Mouse (Mus musculus) kidney, embryonic 16.5 days (tissue): ENCODE measurements at regions not wholly inside any gene's neighbourhood (a gene's known extent, or its start where the extent isn't known, plus 50 kb on each side); places are given as distances from the start of the nearest gene placed in this dataset.
A peak's percentile ranks its signal among the peaks of the same experiment; 100 is the strongest.

ENCODE experiments used
- ATAC-seq: fragments of 200-750 bp; cut with Nextera tagmentation; 2 replicates; pipeline ENCODE4 v1.8.0; 2017; ENCODE audit warnings: moderate TSS enrichment; ENCODE audit not compliant: low FRiP score, low TSS enrichment
- H3K27ac ChIP-seq: fragments of 300-500 bp; sonication (generic); 2 replicates; pipeline ENCODE4 v1.5.1; 2014; ENCODE audit warnings: low read length
- H3K27me3 ChIP-seq: fragments of 300-500 bp; sonication (generic); 2 replicates; pipeline ENCODE4 v1.6.1; 2014; ENCODE audit warnings: low read length, control low read depth, mixed read lengths; ENCODE audit not compliant: insufficient read depth
- H3K36me3 ChIP-seq: fragments of 300-500 bp; sonication (generic); 2 replicates; pipeline ENCODE4 v1.6.1; 2014; ENCODE audit warnings: low read length, control low read depth, mixed read lengths; ENCODE audit not compliant: insufficient read depth
- H3K4me1 ChIP-seq: fragments of 300-500 bp; sonication (generic); 2 replicates; pipeline ENCODE4 v1.6.1; 2014; ENCODE audit warnings: low read length, control low read depth, mixed read lengths; ENCODE audit not compliant: insufficient read depth
- H3K4me2 ChIP-seq: fragments of 300-500 bp; sonication (generic); replicated peaks from 2 replicates; pipeline ENCODE4 v1.6.1; 2014; ENCODE audit warnings: low read depth, low read length
- H3K4me3 ChIP-seq: fragments of 300-500 bp; sonication (generic); 2 replicates; pipeline ENCODE4 v1.5.1; 2014; ENCODE audit warnings: mild to moderate bottlenecking, low read length
- H3K9ac ChIP-seq: fragments of 300-500 bp; sonication (generic); replicated peaks from 2 replicates; pipeline ENCODE4 v1.6.1; 2014; ENCODE audit warnings: low read length
- H3K9me3 ChIP-seq: fragments of 300-500 bp; sonication (generic); 2 replicates; pipeline ENCODE4 v1.6.1; 2016; ENCODE audit warnings: low read length, control low read depth
- WGBS: fragments of 180-500 bp; shearing (Covaris S2); extraction: QIAGEN DNeasy Blood & Tissue Kit; methylation state at CpG from one replicate; pipeline ENCODE4 v1.1.7; 2014; 5-methylcytosine and 5-hydroxymethylcytosine counted together

DNA sequence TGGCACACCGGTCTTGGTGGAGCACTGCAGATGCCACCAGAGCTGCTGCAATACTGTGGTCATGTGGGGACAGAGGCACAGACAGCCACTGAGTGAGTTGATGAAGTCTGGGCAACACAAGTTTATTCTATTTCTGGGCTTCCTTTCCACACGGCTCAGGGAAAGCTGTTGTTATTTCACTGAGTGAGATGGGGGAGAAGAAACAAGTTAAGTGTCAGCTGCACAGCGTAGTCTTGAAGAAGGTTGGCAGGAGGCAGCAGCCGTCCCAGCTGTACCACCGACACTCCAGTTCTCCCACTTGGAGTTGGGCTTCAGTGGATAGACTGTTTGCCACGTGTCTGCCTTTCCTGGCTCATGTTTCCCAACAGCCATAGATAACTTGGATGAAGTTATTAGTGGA lies 216.8 kb upstream of the Camk1g start:
- Histone ChIP-seq H3K4me2 (no peak overlapping the region), H3K4me3 (no peak overlapping the region), H3K9me3 (no peaks in the 10 kb centered on the region), H3K9ac (no peak overlapping the region), H3K36me3 (no peaks in the 10 kb centered on the region), H3K27ac (no peak overlapping the region), H3K4me1 (peaks cover 8% of the 10 kb centered on the region), H3K27me3 (no peaks in the 10 kb centered on the region)
- 54% methylated on average over 6 of the region's 6 CpGs for WGBS
- ATAC-seq: no peak

DNA sequence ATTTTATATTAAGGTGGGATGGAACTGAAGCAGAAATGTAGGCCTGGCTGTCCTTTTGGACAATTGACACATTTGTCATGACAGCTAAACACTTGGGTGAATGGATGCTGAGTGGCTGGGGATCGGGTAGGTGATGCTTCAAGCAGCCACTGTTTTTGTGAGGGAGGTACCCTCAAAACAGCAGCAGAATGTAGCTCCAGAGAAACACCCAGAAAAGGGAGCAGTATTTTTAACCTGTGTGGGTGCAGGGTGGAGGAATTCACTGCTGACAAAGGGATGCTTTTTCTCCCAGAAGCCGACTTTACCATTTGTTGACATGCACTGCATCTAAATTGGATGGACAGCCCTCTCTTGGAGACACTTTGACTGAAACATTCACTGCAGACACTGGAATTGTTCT lies 213.7 kb upstream of the Camk1g start:
- no peaks in the 10 kb centered on the region for H3K9me3 ChIP-seq
- H3K27ac ChIP-seq: no peak overlapping the region
- no peak overlapping the region for H3K4me2 ChIP-seq
- ATAC-seq: no peak
- H3K9ac ChIP-seq: no peak overlapping the region
- peaks cover 3% of the 10 kb centered on the region for H3K4me1 ChIP-seq
- no peaks in the 10 kb centered on the region for H3K36me3 ChIP-seq
- 73% methylated on average over 2 of the region's 2 CpGs for WGBS
- no peak overlapping the region for H3K4me3 ChIP-seq
- no peaks in the 10 kb centered on the region for H3K27me3 ChIP-seq

DNA sequence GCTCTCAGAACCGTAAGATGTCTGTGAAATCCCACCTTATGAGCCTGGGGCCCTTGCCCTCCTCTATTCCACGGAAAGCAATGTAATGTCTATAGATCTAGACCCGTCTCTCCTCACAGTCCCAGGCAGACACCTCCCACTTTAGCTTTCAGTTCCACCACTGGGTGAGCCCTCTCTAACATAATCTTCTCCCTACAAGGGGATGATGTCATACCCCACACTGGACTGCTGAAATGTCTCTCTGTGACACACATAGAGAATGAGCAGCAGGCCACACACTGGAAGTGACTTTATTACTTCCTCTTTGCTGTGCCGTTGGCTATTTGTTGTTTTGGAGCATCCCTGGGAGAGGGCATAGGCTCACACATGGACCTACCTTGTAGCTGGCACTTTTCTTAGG lies 210.3 kb upstream of the Camk1g start:
- no peaks in the 10 kb centered on the region for H3K9me3 ChIP-seq
- H3K4me2 ChIP-seq: no peak overlapping the region
- H3K36me3 ChIP-seq: no peaks in the 10 kb centered on the region
- H3K4me3 ChIP-seq: no peak overlapping the region
- 0 out of 2 replicates have a peak, but pooled peaks cover 4% of the 10 kb centered on the region for H3K4me1 ChIP-seq
- WGBS: 73% methylated on average over 4 of the region's 4 CpGs
- ATAC-seq: no peak
- no peak overlapping the region for H3K9ac ChIP-seq
- H3K27me3 ChIP-seq: no peaks in the 10 kb centered on the region
- no peak overlapping the region for H3K27ac ChIP-seq

DNA sequence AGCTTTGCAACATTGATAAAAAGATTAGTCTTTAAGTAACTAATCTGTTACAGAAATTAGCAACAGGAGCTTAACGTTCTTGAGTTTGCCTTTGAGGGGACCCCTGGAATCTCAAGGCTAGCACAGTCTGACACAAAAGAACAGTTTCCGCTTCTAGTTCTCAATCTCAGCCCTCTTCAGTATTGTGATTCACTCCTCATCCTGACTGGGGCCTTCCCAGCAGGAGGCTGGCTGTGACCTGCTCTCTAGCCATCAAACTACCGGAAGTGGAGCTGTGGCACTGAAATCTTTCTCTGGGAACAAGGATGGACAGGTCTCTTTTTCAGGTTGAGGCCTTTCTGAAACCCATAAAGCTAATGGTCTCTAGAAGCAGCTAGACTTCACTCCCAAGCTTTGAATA lies 209.6 kb upstream of the Camk1g start:
- 80% methylated on average over 3 of the region's 3 CpGs for WGBS

DNA sequence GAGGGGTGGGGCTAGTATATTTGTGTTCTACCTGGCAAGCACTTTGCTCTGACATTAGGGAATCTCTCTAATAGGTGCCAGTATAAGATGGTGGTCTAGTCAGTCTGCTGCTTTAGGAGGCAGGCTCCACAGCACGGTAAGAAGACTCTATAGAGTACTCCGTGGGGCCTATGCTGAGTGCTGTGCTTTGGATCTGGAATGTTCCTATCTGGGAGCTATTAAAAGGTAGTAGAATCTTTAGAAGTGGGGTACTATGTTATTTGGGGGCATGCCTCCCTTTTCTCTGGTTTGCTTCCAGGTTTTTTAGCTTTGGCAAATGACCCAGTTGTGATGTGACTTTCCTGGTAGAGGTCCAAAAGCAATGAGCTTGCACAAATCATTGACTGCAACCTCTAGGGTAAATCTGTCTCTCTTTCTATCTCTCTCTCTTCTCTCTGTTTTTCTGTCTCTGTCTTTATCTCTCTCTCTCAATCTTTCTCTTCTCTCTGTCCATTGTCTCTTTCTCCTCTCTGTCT lies 208.6 kb upstream of the Camk1g start:
- Histone ChIP-seq H3K4me2 (no peak overlapping the region), H3K4me3 (no peak overlapping the region), H3K27ac (no peak overlapping the region), H3K27me3 (no peaks in the 10 kb centered on the region), H3K4me1 (0 out of 2 replicates have a peak, but pooled peaks cover 4% of the 10 kb centered on the region), H3K9ac (no peak overlapping the region), H3K9me3 (no peaks in the 10 kb centered on the region), H3K36me3 (no peaks in the 10 kb centered on the region)
- no peak for ATAC-seq
- WGBS: 71% methylated on average over 2 of the region's 2 CpGs

More for the DNA sequence above, 209.6 kb upstream of the Camk1g start:
- 0 out of 2 replicates have a peak, but pooled peaks cover 4% of the 10 kb centered on the region for H3K4me1 ChIP-seq
- no peaks in the 10 kb centered on the region for H3K27me3 ChIP-seq
- no peak overlapping the region for H3K4me2 ChIP-seq
- H3K4me3 ChIP-seq: no peak overlapping the region
- no peak for ATAC-seq
- H3K27ac ChIP-seq: no peak overlapping the region
- no peaks in the 10 kb centered on the region for H3K9me3 ChIP-seq
- H3K36me3 ChIP-seq: no peaks in the 10 kb centered on the region
- H3K9ac ChIP-seq: no peak overlapping the region

DNA sequence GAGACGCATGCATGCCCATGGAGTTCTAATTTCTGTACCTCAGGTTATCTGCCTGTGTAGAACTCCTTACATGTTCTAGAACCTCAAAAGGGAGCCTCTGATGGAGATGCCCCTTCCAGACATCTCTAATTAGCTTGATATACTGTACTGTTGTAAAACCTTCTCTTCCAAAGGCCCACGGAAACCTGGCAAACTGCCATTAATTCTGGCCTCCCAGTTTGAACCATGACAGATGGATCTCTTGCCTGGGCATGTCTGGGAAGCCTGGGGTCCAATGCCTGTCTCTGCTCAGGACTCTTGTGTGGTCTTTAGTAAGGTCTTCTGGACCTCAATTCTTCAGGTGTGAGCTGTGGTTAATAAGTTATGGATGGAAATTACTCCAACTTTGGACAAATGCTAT lies 207.7 kb upstream of the Camk1g start:
- Histone ChIP-seq H3K4me2 (no peak overlapping the region), H3K27me3 (no peaks in the 10 kb centered on the region), H3K4me1 (0 out of 2 replicates have a peak, but pooled peaks cover 4% of the 10 kb centered on the region), H3K9me3 (no peaks in the 10 kb centered on the region), H3K36me3 (no peaks in the 10 kb centered on the region), H3K9ac (no peak overlapping the region), H3K27ac (no peak overlapping the region), H3K4me3 (no peak overlapping the region)
- WGBS: 47% methylated on average over 2 of the region's 2 CpGs
- ATAC-seq: no peak

DNA sequence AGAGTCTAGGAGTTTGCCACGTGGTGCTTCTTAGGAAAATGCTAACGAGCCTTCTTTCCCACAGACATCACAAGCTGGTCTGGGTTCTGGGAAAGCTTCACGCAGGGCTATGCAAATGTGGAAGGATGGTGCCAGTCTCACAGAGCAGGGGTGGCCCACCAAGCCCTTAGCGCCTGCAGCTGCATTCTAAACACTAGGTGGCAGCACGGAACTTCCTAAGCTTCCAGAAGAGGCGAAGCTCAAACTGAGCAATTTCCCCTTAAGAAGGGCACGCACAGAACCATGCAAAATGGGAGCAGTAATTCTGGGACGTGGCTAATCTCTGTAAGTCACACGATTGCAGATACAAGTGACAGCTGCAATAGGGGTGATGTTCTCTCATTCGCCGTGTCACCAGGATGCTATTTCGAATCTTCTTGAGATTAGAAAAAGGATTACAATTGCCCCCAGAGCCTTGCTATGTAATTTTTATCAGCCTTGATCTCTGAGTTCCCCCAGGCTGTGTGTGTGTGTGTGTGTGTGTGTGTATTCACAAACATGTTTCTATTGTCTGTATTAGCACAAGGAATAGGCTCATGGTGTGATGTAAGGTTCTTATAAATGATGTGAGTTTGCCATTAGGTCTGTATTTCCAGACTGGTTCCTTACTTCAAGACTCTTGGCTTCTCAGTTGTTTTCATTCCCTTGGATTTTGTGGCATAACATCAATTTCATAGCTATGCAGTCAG lies 206.1 kb upstream of the Camk1g start:
- no peak overlapping the region for H3K4me3 ChIP-seq
- no peak overlapping the region for H3K27ac ChIP-seq
- no peak overlapping the region for H3K4me2 ChIP-seq
- H3K4me1 ChIP-seq: 0 out of 2 replicates have a peak, but pooled peaks cover 4% of the 10 kb centered on the region
- H3K9me3 ChIP-seq: no peaks in the 10 kb centered on the region
- 6% methylated on average over 12 of the region's 12 CpGs for WGBS
- peak; percentile 92 for ATAC-seq
- no peaks in the 10 kb centered on the region for H3K36me3 ChIP-seq
- H3K27me3 ChIP-seq: no peaks in the 10 kb centered on the region
- H3K9ac ChIP-seq: no peak overlapping the region

DNA sequence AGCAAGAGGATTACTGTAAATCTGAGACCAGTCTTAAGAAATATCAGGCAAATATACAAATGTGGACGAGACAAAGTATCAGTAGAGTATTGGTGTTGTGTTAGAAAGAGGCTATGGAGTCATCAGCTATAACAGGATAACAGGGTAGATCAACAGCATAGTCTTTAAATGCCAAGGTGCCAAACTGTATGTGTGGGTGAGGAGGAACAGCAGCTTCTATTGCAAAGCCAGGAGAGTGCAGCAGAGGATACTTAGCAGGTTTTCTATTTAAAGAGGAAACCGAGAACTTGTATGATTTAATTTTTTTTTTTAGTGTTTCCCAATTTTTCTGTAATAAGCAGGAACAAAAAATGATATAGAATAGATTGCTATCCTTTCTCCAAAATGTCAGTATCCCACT lies 202.7 kb upstream of the Camk1g start:
- Histone ChIP-seq H3K4me3 (no peak overlapping the region), H3K4me1 (0 out of 2 replicates have a peak, but pooled peaks cover 10% of the 10 kb centered on the region), H3K9me3 (no peaks in the 10 kb centered on the region), H3K4me2 (no peak overlapping the region), H3K27me3 (no peaks in the 10 kb centered on the region), H3K27ac (no peak overlapping the region), H3K36me3 (no peaks in the 10 kb centered on the region), H3K9ac (no peak overlapping the region)
- no peak for ATAC-seq
- 85% methylated on average over 2 of the region's 2 CpGs for WGBS

DNA sequence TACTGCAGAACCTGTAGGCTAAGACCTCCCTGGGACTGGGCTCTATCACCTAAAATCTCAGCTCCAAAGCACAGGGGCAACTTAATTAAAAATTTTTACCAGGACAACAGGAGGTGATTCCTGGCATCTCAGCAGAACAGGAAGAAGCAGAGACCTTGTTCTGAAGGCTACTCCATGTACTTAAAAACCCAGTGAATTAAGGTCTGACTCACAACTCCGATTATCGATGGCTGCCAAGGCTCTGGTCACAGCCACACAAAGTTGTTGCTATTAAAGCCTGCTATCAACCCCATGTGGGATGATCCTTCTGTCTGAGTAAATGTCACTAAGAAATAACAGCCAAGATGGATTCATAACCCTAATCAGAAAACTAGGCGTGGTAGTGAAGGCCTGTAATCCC lies 202.3 kb upstream of the Camk1g start:
- no peak overlapping the region for H3K27ac ChIP-seq
- H3K4me3 ChIP-seq: no peak overlapping the region
- 91% methylated on average over 3 of the region's 3 CpGs for WGBS
- 0 out of 2 replicates have a peak, but pooled peaks cover 10% of the 10 kb centered on the region for H3K4me1 ChIP-seq
- no peaks in the 10 kb centered on the region for H3K36me3 ChIP-seq
- no peaks in the 10 kb centered on the region for H3K27me3 ChIP-seq
- no peaks in the 10 kb centered on the region for H3K9me3 ChIP-seq
- no peak overlapping the region for H3K4me2 ChIP-seq
- no peak for ATAC-seq
- H3K9ac ChIP-seq: no peak overlapping the region

DNA sequence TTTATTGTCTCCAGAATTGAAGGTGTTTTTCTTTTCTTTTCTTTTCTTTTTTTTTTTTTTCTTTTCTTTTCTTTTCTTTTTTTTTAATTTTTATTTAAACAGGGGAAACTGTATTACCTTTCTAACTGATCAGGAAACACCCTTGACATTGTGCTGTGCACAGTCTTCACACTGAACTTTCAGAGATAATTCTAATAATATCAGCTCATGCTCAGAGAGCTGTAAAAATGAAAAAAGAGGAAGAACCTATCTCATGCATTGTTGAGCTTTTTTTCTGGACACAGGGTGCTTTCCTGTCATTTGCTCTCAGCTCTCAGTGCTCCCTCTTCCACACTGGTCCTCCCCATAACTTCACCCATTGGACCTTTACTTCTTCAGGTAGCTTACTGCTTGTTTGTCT lies 201.0 kb upstream of the Camk1g start:
- no peaks in the 10 kb centered on the region for H3K9me3 ChIP-seq
- H3K27ac ChIP-seq: no peak overlapping the region
- no peak overlapping the region for H3K9ac ChIP-seq
- no peaks in the 10 kb centered on the region for H3K27me3 ChIP-seq
- no peak overlapping the region for H3K4me2 ChIP-seq
- no peak overlapping the region for H3K4me3 ChIP-seq
- H3K4me1 ChIP-seq: 0 out of 2 replicates have a peak, but pooled peaks cover 7% of the 10 kb centered on the region
- no peak for ATAC-seq
- H3K36me3 ChIP-seq: no peaks in the 10 kb centered on the region
